Mouse (Mus musculus) stomach, postnatal 0 days (tissue): ENCODE measurements around the gene Rabif.

ENCODE experiments used
- CTCF ChIP-seq: IDR thresholded peaks from 2 replicates; pipeline ENCODE4 v1.5.1; 2016; ENCODE audit warnings: antibody characterized with exemption, low read depth, mild to moderate bottlenecking, moderate library complexity
- EP300 ChIP-seq: optimal IDR thresholded peaks from 2 replicates; pipeline ENCODE3; 2016; ENCODE audit warnings: antibody characterized with exemption

- no peak for TF ChIP-seq CTCF
- no peak for TF ChIP-seq EP300
These were observed 53.8 kb downstream of the Rabif start for GRCm38 (mm10) chr1:134548231-134548630.
